Mouse (Mus musculus) forebrain, embryonic 11.5 days (tissue): ENCODE data around the gene Ptrhd1. TPM values are rescaled to one million over a fixed set of nuclear protein-coding genes. Genes with fewer than 3 reads are reported as not detected.

Source experiments
- ATAC-seq: fragments of 200-750 bp; cut with Nextera tagmentation; replicated peaks from 2 replicates; pipeline ENCODE4 v1.8.0; 2017; ENCODE audit warnings: moderate TSS enrichment; ENCODE audit not compliant: low FRiP score
- DNase-seq: peaks from one replicate; pipeline ENCODE4 v3.0.0-alpha.2; 2017; ENCODE audit warnings: low spot score
- H3K27ac ChIP-seq: fragments of 300-500 bp; sonication (generic); 2 replicates; pipeline ENCODE4 v1.5.1; 2014; ENCODE audit warnings: low read depth, low read length
- H3K27me3 ChIP-seq: fragments of 300-500 bp; sonication (generic); 2 replicates; pipeline ENCODE4 v1.6.1; 2014; ENCODE audit warnings: mild to moderate bottlenecking, low read length, mixed read lengths; ENCODE audit not compliant: control insufficient read depth, insufficient read depth
- H3K36me3 ChIP-seq: fragments of 300-500 bp; sonication (generic); 2 replicates; pipeline ENCODE4 v1.6.1; 2014; ENCODE audit warnings: mild to moderate bottlenecking, low read length, moderate library complexity, mixed read lengths; ENCODE audit not compliant: control insufficient read depth, insufficient read depth
- H3K4me1 ChIP-seq: fragments of 300-500 bp; sonication (generic); replicated peaks from 2 replicates; pipeline ENCODE4 v1.6.1; 2014; ENCODE audit warnings: low read length, mixed read lengths; ENCODE audit not compliant: control insufficient read depth, insufficient read depth
- H3K4me2 ChIP-seq: fragments of 300-500 bp; sonication (generic); 2 replicates; pipeline ENCODE4 v1.6.1; 2014; ENCODE audit warnings: low read depth, mild to moderate bottlenecking, low read length, moderate library complexity, mixed read lengths; ENCODE audit not compliant: severe bottlenecking
- H3K4me3 ChIP-seq: fragments of 300-500 bp; sonication (generic); 2 replicates; pipeline ENCODE4 v1.5.1; 2014; ENCODE audit warnings: low read depth, low read length
- H3K9ac ChIP-seq: fragments of 300-500 bp; sonication (generic); 2 replicates; pipeline ENCODE4 v1.6.1; 2014; ENCODE audit warnings: low read length
- H3K9me3 ChIP-seq: fragments of 300-500 bp; sonication (generic); 2 replicates; pipeline ENCODE4 v1.6.1; 2016; ENCODE audit warnings: low read length, mixed read lengths; ENCODE audit not compliant: control insufficient read depth
- WGBS: fragments of 180-500 bp; shearing (Covaris S2); extraction: QIAGEN DNeasy Blood & Tissue Kit; methylation state at CpG from one replicate; pipeline ENCODE4 v1.1.7; 2014; 5-methylcytosine and 5-hydroxymethylcytosine counted together
- polyA plus RNA-seq: library from polyadenylated mRNA; unstranded; fragments of >200 nt; fragmentation: Nextera tagmentation; extraction: Ambion mirVana; gene quantifications from 2 replicates; pipeline ENCODE4 v1.2.1, GENCODE M21; 2014

Ptrhd1 gene
- polyA plus RNA-seq, 1 experiment from 2014 or later: 6.0 TPM

DNA sequence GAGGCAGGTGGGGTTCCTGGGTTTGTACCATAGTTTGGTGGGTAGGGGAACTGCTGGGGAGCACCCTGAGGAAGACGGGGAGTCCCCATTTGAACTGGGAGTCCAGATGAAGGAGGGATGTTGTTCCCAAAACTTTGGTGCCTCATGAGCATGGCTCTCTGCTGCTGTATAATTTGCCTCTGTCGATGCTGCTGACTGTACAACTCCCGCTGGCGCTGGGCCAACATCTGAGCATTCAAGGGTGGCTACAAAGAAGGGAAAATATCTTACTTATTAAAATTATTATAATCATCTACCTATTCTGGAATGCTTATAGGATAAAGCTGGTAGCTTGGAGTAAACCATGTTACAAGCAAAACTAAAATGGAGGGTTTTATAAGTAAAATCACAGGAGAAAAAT lies 33.9 kb downstream of the Ptrhd1 start:
- Histone ChIP-seq H3K27me3 (no peaks in the 10 kb centered on the region), H3K9ac (no peak overlapping the region), H3K4me3 (no peak overlapping the region), H3K27ac (no peak overlapping the region), H3K36me3 (peaks cover 4% of the 10 kb centered on the region; the same call in 1 of the 2 replicates), H3K4me1 (no peaks in the 10 kb centered on the region), H3K4me2 (no peak overlapping the region), H3K9me3 (no peaks in the 10 kb centered on the region)
- DNase-seq (no peak), ATAC-seq (no peak)
- WGBS: 94% methylated on average over 4 of the region's 4 CpGs

DNA sequence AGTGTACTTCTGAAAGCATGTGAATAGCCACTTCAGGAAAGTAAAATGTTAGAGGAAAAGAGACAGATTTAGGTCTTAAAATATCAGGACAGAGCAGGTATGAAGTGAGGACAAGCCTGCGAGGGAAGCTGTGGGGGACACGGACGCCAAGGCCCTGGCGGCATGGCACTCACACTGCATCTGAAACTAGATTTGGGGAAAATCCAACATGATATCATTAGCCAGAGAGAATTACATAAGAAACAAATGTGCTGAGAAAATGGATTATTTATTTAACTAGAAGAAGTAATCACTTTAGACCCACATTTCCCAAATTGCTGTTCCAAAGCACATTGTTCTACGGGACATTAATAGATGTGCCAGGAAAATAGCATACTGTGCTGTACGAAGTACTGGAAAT lies 37.3 kb downstream of the Ptrhd1 start:
- no peaks in the 10 kb centered on the region for H3K27me3 ChIP-seq
- H3K27ac ChIP-seq: no peak overlapping the region
- no peaks in the 10 kb centered on the region for H3K4me1 ChIP-seq
- H3K9ac ChIP-seq: no peak overlapping the region
- H3K36me3 ChIP-seq: peaks cover 4% of the 10 kb centered on the region; the same call in 1 of the 2 replicates
- DNase-seq (no peak), ATAC-seq (no peak)
- H3K4me3 ChIP-seq: no peak overlapping the region
- H3K4me2 ChIP-seq: no peak overlapping the region
- WGBS: 96% methylated on average over 6 of the region's 6 CpGs
- H3K9me3 ChIP-seq: no peaks in the 10 kb centered on the region

DNA sequence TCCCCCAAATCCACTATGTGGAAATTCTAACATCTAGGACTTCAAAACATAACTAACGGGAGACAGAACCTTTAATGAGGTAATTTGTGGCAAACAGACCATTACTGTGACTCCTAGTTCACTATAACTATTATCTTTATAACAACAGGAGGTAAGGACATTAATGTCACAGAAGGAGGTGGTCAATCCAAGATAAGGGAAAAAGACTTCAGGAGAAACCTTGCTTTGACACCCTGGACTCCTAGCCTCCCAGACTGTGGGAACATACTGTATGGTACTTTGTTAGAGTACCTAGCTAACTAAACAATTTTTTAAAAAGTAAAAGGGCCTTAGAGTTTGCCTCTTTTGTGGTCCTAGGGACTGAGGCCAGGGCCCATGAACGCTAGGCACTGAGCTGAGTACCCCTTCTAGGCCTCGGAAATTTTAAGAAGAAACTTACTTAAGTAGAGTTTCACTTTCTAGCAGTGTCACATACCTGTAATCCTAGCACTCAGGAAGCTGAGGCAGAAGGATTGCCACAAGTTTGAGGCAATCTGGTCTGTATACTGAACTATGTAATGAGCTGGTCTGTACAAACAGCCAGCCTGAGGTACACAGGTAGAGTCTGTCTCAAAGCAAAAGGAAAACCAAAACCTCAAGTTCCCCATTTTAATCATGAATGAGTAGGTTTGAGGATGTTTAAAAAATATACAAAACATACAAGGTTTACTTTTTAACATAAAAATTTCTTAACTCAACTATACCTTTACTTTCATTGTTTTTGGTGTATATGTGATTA lies 45.3 kb downstream of the Ptrhd1 start:
- Histone ChIP-seq H3K4me3 (no peak overlapping the region), H3K27me3 (no peaks in the 10 kb centered on the region), H3K9ac (no peak overlapping the region), H3K27ac (no peak overlapping the region), H3K9me3 (no peaks in the 10 kb centered on the region), H3K4me1 (no peaks in the 10 kb centered on the region), H3K36me3 (no peaks in the 10 kb centered on the region), H3K4me2 (no peak overlapping the region)
- ATAC-seq: no peak
- 94% methylated on average over 3 of the region's 3 CpGs for WGBS
- no peak for DNase-seq

- WGBS: 97% methylated on average over 3 of the region's 3 CpGs
- Histone ChIP-seq H3K9ac (no peak overlapping the region), H3K4me1 (no peaks in the 10 kb centered on the region), H3K9me3 (no peaks in the 10 kb centered on the region), H3K4me2 (no peak overlapping the region), H3K4me3 (no peak overlapping the region), H3K27ac (no peak overlapping the region), H3K27me3 (no peaks in the 10 kb centered on the region), H3K36me3 (no peaks in the 10 kb centered on the region)
- ATAC-seq: no peak
- DNase-seq: no peak
Measured at GRCm38 (mm10) chr12:4279878-4280277, 46.1 kb downstream of the Ptrhd1 start.

- no peaks in the 10 kb centered on the region; the same call in 1 of the 2 replicates for H3K36me3 ChIP-seq
- WGBS: 37% methylated on average over 3 of the region's 3 CpGs
- H3K4me1 ChIP-seq: no peaks in the 10 kb centered on the region
- H3K4me3 ChIP-seq: no peak overlapping the region
- H3K27ac ChIP-seq: no peak overlapping the region
- no peak overlapping the region for H3K9ac ChIP-seq
- H3K27me3 ChIP-seq: no peaks in the 10 kb centered on the region
- H3K9me3 ChIP-seq: no peaks in the 10 kb centered on the region
- no peak overlapping the region for H3K4me2 ChIP-seq
- ATAC-seq (no peak), DNase-seq (no peak)
Measured at GRCm38 (mm10) chr12:4285186-4285585, 51.4 kb downstream of the Ptrhd1 start.

Other genes with a start within 250 kb of the Ptrhd1 start
- gene Efr3b, start 195.1 kb upstream of the Ptrhd1 start, polyA plus RNA-seq: 13.7 and 14.4 TPM in 2 replicates
- gene Dnajc27, start 151.4 kb upstream of the Ptrhd1 start, polyA plus RNA-seq: 12.9 and 14.9 TPM in 2 replicates
- 5.1 and 6.1 TPM in 2 replicates for gene Adcy3, start 100.9 kb upstream of the Ptrhd1 start, polyA plus RNA-seq
- gene Cenpo, start 267 bp downstream of the Ptrhd1 start, polyA plus RNA-seq: 21.0 and 24.8 TPM in 2 replicates
- 9.0 and 9.2 TPM in 2 replicates for gene Ncoa1, start 243.2 kb downstream of the Ptrhd1 start, polyA plus RNA-seq